Mouse (Mus musculus): Measurements from ENCODE around the gene Col6a5.
A peak's percentile ranks its signal among the peaks of the same experiment; 100 is the strongest.
"Not testable (repeated sequence)": the region's sequence is repeated elsewhere in the genome, so short reads cannot be mapped to it uniquely, and the experiment has no call there.

Col6a5 gene

DNA sequence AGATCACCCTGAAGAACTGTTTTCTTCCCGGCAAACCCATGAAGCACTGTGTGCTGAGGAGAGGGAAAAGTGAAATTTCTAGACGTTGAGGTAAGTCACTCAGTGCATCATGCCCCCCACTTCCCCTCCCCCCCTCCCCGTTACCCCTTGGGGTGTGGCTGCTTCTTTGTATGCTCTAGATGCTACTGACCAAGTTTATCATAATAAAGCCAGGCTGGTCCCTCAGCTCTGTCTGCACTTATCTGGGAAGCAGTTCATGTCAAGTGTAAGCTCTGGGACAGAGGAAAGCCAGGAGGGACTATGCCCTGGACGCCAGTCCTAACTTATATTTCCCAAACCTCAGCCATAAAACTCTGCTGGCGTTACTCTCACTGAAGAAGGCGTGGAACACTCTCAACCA is 53.0 kb downstream of the Col6a5 start:
- DNase-seq: no peak

DNA sequence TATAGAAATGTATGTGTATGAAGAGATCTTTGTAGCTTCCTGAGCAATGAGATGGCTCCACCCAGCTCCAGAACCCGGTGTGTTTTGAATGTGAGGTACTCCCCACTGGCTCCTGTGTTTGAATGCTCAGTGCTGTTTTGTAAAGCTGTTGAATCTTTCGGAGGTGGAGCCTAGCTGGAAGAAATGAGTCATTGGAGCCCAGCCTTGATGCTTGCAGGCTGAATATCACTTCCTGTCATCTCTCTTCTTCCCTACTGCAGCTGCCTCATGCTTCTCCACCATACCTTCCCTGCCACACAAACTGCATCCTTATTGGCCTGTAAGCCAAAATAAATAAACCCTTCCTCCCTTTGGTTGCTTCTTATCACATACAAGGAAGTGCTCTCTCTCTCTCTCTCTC is 72.9 kb downstream of the Col6a5 start:
- no peak for DNase-seq

DNA sequence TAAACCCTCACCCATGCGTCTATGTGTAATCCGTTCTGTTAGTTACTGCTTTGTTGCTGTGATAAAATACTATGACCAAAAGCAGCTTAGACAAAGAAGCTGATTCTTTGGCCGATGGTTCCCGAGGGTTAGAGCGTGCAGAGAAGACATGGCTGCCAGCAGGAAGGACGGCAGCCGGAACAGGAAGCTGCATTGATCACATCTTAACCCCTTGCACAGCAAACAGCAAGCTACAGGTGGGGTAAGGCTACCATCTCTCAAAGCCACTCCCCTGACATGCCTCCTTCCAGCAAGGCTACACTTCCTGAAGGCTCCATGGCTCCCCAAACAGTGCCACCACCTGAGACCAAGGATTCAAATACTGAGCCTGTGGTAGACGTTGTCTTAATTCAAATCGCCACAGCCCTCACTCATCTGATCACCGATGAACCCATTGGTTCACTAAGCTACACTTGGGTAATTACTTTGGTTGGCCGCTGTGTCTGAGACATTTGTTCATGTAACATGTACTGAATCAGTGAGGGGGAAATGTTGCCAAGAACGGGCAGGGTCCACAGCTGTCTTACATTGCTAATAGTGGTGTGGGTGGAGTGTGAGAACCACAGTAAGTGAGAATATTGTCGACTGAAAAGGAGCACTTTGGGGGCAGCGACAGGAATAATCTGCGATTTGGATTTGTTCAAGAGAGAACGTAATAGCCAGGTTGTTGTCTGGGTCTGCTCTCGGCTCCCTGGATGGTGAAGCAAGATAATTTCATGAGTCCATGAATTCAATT is 75.6 kb downstream of the Col6a5 start:
- DNase-seq: no peak

DNA sequence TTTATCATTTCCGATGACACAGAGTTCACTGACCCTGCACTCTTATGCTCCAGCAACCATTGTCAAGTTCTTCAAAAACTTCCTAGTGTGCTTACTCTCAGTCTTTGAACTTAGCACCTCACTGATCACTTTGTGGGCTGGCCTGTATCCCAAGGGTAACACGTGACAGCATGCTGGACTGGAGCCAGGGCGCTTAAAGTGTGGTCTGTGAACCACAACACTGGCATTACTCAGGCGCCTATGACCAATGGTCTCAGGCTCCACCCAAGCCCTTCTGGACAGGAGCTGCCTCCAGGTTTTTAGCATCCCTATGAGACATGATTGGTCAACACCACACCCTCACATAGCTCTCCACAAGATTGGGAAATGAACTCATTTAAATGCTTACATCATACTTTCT is 79.7 kb downstream of the Col6a5 start:
- DNase-seq: peak; percentile 49 to 66

DNA sequence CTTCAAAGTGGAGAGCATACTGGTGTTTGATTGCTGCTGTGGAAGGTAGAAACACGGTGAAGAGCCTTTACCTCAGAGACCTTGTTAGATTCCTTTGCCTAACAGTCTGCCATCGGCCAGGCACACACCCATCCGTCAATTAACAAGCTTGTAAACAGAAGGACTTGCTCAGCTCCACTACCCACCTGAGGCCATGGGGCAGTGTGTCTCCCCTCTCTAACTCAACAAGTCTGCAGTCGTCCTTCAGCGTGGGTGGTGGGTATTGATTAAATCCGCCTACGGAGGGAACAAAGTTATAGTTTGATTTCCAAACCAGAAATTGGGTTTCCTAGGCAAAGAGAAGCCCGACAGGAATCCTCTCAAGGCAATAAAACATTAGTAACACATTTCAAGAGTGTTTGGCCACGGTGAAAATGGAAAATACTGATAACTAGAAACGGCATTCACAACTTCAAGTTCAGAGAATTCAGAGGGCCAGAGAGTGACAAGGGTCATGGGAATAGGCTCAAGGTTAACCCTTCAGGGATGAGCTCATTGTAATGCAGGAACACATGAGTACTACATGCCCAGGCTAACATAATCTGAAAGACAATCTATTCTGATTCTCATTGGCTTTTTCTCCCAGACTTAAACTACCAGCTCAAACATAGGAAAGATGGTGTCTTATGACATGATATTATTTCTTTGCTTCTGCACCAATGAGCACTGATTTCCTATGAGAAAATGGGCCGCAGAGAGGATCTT is 81.9 kb downstream of the Col6a5 start:
- DNase-seq: no peak

DNA sequence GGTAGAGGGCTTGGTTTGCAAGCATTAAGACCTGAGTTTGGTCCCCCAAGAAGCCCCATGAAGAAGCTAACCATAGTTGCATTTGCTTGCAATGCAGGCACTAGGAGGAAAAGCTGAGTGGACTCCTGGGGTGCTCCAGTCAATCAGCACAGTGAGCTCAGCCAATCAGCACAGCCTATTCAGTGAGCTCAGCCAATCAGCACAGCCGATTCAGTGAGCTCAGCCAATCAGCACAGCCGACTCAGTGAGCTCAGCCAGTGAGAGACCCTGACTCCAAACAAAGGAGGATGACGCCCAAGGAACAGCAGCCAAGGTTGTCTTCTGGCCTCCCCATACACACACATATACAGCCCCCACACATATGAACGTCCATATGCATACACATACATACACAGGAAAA is 84.3 kb downstream of the Col6a5 start:
- DNase-seq: no peak

DNA sequence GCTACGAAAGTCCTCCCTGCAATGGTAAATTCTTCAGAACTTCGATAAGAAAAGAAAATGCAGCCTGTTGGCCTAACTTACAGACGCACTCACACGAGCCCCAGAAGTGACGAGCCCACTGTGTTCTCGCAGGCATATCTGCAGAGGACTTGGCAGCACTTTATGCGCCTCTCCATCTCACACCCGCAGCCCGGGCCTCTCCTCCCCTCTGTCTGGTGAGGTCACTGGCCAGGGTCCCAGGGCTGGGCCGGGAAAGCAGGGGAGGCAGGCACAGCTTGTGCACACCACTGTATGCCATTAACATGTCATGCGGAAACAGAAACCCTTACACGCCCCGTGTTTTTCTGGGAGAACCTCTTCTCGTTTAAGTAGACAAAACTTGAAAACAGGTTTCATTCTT is 88.8 kb downstream of the Col6a5 start:
- peak; percentile 6 to 22 for DNase-seq

DNA sequence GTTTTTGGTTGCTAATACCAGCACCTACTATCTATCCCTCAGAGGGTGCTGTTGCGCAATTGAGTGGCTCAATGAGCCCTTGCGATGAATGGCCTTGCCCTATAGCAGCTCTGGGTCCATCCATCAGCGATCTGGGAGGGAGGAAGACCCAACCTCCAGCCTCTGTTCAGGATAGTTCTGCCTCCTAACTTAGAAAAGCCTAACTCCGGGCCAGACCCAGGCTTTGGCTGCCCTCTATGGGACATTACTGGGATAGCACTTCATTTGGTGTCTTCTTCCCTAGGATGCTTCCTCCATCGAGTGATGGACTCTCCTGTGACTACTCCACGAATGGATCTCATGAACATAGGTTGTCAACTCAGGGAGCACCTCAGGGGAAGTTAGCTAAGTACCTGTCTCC is 102.7 kb downstream of the Col6a5 start:
- DNase-seq: peak; percentile 73

DNA sequence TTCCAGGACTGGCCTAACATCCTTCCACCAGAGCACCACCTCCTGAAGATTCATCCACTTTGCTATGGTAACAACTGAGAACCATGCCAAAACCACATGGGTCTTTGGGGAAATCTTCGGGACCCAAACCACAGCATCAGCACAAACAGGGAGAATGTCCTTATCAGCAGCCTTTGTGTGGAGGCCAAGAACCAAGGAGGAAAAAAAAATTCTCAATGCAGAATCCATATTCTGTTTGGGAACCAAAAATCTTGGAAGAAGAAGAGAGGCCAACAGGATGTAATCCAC is 107.7 kb downstream of the Col6a5 start:
- DNase-seq: no peak

DNA sequence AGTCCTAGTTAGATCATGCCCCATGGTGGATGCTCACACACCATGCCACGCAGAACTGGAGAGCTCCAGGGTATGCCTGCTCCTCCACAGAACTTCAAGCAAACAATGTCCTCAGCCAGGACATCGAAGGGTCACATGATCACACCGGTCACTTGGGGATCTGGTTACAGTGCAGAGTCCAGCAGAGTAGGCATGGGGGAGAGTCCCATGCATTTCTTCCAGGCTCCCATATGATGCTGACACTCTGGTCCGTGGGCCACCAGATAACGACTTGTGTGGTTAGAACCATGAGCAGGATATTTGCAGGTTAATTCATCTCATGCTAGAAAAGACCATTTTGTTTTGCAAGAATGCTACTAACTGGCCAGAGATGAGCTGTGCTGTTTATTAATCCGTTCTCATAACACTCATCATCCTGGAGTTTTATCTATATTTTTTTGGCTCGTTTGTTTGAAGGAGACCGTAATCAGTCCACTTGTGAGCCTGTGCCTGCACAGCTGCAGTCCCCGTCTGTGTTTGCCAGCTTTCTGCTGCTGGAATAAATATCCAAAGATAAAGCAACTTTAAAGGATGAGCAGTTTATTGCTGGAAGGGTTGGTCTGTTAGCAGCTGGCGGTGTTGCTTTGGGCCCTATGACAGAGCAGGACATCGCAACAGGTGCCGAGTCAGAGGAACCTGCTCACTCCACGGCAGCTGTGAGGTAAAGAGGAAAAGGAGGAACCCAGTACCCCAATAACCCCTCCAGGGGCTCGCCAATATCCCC is 108.2 kb downstream of the Col6a5 start:
- no peak for DNase-seq

DNA sequence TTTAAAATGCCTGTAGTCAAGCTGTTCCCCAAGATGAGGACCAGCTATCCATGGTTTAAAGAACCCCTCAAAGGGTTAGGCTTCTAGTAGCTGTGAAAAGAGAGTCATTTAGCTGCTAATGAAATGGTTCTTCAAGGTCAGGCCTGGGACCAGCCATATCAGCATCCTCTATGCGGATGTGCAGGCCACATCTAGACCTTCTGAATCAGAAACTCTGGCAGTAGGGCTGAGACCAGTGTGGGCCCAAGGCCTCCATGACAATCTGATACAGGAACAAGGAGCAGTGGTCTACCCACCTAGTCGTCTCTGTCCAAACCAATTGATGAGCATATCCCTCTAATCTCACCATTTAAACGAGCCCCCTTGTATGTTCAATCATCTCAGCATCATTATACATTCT is 109.4 kb downstream of the Col6a5 start:
- DNase-seq: no peak

DNA sequence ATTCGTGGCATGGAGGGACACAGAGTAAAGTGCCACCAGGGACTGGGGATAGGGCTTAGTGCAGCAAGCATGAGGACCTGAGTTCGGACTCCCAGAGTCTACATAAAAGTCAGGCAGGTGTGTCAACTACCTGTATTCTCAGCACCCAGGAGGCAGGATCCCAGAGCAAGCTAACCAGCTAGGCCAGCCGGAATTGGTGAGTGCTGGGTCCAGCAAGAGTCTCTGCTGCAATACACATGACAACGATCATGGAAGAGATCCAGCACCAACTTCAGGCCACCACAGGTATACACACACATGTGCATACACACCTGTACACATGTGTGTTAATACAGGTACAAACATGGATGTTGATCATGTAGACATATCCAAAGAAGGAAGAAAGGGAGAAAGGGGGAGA is 112.0 kb downstream of the Col6a5 start:
- DNase-seq: no peak

DNA sequence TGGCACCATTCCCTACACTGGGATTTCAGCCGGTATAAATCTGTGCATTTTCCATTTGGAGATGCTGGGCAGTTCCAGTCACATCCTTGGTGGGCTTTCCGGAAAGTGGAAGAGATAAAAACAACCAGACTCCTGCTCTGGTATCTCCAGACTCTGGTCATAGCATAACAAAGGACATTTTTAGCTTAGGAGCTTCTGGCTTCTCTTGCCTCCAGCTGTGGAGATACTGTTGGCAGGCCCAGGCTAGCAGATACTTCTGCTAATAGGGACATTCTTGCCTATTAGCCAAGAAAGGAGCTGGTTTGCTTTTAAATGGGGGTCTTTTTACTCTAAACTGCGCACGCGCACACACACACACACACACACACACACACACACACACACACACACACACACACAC is 113.2 kb downstream of the Col6a5 start:
- DNase-seq: no peak

DNA sequence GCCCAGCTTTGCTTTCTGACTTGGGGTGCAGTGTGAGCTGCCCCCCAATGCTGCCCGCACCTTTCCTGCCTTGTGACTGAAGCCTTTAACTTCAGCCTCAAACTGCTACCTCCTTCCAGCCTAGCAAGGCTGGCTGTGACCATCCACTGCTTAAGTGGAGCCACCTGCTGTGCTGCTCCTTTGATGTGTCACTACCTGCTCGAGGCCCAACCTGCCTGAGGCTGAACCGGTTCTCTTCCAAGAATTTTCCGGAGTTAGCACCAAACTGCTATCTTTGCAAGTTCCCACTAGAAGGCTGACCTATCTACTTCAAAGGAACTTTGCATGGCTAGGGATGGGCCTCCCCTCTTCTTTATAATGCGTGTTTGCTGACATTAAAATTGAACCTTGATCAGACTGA is 119.1 kb downstream of the Col6a5 start:
- not testable (repeated sequence) for DNase-seq

DNA sequence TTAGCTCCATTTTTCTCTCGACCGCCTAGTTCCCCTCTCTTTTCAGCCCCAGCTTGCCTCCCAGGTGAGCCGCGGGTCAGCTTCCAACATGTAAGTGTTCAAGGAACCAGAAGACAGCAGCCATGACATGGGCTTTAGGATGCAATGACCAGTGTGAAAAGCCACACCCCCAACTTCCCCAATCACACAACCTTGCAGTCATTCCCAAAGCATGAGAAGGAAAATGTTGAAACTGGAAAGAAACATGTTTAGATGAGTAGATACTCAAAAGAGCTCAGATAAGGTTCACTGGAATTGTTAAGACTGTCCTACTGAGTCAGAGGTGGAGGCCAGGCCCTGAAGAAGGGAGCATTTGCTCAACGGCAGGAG is 121.3 kb downstream of the Col6a5 start:
- DNase-seq: no peak

DNA sequence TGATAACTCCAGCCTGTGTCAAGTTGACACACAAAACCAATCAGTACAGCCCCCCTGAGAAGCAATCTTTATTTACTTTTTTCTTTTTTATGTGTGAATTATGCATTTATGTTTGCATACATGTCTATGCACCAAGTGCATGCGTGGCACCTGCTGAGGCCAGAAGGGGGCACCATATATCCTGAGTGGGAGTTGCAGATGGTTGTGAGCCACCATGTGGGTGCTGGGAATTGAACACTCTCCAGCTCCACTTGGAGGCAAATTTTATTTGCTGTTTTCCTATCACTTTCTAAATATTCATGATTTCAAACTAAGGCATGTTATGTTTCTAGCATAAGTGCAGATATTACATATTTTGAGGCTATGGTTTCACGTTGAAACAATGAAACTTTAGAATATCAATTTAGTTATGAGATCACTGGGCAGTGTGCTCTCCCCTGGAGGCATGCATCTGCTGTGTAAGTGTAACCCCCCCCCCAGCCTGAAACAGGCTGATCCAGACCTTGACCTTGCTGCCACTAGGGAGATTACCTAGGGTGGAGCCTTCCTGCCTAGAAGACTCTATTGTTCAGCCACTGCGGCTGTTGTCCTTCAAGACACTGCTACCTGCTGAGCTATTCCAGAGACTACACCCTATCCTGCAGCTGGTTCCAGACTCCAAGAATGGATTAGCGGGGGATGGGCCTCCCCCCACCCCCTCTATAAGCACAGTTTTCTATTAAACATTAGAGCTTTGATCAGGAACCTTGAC is 121.9 kb downstream of the Col6a5 start:
- DNase-seq: no peak

DNA sequence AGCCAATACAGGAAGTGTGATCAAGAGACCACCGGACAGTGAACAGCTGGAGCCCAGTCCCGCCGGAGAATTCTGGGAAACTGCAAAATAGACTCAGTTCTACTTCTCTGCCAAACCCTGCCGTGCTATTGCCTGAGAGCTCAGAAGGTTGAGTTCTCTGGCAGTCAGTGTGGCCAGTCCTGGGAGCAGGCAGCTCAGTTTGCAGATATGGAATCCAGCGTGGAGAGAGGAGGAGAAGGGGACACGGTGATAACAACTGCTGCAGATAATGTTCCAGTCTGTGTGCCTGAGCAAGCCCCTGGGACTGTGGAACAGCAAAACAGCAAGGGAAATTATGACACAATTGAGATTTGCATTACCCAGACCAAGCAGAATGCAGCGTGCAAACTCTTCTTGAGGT is 124.9 kb downstream of the Col6a5 start:
- DNase-seq: peak; percentile 6 to 15

DNA sequence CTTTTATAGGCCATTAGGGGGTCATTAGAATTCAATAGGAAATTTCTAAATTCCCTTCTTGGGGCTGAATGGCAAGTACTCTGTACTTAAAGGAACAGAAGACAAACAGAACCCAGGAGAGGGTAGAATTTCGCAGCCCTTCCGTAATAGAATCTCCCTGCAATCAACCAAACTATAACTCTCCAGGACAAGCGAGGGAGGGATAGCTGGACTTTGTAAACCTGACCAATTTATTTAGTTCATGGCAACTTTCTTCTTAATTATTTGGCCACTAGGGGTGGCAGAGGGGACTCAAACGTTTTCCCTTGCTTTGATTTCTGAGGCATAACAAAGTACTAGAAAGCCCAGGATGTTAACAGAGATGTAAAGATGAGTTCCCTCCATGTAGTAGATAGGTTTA is 125.6 kb downstream of the Col6a5 start:
- DNase-seq: no peak

DNA sequence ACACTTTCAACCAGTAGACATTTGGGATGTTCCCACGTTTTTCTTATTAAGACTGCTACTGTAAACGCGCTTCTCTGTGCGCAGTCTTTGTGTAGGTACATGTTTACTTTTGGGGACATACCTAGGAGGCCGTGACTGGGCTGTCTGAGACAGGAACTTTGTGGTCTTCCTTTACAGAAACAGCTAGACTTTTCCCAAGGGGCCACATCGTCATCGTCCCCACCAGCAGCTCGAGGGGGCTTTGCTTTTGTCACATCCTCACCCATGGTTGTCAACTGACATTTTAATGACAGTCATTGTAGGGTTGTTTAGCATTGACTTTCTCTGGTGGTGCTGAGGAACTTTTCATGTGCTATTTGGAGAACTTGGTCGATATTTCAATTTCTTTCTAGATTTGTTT is 129.2 kb downstream of the Col6a5 start:
- DNase-seq: no peak

DNA sequence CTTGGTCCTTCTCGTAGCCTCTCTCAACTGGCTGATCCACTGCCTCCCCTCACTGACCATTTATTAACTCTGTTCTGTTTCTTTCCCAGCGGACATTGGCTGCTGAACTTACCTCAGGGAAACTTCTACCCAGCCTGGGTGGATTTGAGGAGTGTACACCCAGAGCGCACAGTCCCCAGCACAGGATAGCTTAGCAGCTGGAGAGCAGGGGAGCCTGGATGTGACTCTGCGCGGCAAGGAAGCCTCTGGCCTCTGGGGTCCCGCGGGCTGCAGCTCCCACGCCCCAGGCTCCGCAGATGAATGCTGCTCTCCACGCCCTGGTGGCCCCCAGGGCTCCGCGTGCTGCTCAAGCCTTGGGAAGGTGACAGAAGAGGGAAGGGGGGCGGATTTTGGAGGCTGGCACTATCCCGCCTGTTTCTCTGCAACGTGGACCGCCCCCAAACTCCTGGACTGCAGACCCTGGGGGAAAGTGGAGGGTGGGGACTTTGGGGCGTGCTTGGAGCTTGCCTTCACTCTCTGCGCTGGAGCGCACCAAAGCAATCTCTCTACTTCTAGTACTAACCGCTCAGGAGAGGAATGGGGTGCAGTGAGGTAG is 132.6 kb downstream of the Col6a5 start, which contains the start of gene Col6a6:
TSS of gene Col6a6 (minus strand) at position 370 of the 595 bp plus-strand sequence.
- peak; percentile 18 to 29 for DNase-seq

DNA sequence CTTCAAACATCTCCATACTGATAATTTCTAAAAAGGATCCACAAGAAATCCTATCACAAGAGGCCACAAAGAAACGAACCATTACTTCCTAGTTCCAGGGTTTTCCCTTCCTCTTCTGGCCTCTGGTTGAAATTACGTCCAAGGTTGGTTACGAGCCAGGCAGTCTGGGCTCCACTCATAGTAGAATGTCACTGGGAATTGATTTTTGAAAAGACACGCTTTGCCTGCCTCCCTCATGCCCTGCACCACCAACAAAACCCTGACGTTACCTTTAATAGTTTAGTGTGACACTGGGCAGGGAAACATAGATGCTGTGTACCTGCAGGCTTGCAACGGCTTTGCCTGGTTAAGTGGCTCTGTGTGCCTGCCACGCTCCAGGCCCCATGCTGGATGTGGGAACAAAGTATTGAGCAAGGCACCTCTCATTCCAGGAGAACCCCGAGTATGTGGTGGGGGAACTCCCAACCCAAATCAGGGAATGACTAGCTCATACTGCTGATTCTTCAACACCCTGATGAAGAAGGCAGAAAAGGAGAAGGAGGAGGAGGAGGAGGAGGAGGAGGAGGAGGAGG is 133.3 kb downstream of the Col6a5 start:
- DNase-seq: peak in 1 of 2 experiments; percentile 19

DNA sequence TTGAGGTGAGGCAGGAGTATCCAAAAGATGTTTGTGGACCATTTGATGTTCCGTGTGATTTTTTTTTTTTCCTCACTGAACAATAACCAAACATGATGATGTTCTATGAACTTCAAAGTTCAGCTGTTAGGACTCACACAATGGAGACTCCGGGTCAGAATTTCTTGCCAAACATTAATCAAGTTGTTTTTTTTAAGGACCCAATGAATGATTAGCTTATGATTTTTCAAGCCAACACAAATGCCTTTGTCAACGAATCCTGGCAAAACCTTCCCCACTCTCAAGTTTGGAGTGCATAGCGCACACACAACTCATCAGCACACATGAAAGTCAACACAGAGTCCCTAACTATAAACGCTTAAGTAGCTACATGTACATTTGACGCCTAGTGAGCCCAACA is 139.7 kb downstream of the Col6a5 start:
- no peak for DNase-seq

All from kidney, postnatal 4 days (tissue).